Mouse (Mus musculus) megakaryocyte-erythroid progenitor cell, adult 5-6 weeks (primary cell): Measurements from ENCODE around the gene Olfr52. TPM values are rescaled to one million over a fixed set of nuclear protein-coding genes. Genes with fewer than 3 reads are reported as not detected.
"Not testable (repeated sequence)": the region's sequence is repeated elsewhere in the genome, so short reads cannot be mapped to it uniquely, and the experiment has no call there.

Source experiments
- ATAC-seq: replicated peaks from 2 replicates; pipeline ENCODE4 v1.8.0; 2016; ENCODE audit warnings: mild to moderate bottlenecking, inconsistent platforms; ENCODE audit not compliant: severe bottlenecking, poor library complexity, low FRiP score, low TSS enrichment
- total RNA-seq, 2 experiments: library from RNA; stranded (forward) in 1 of 2; stranded (reverse) in 1 of 2; fragments of 200-1000, 215-1000 nt in 1 of 2; fragments of >200 nt in 1 of 2; fragmentation: Nextera tagmentation in 1 of 2; gene quantifications; 2 replicates each; pipeline ENCODE4 v1.2.3; 2014 to 2017

Olfr52 gene
- total RNA-seq (2014; fragmentation: Nextera tagmentation) (not detected in 2 replicates), total RNA-seq (2017) (not detected in 2 replicates)

GRCm38 (mm10) chr2:86185583-86185982, at the start of gene Olfr52:
Olfr52 (minus strand) TSS chr2:86185683.
- ATAC-seq: no peak

- ATAC-seq: no peak
Measured at GRCm38 (mm10) chr2:86231301-86231700, 45.8 kb upstream of the Olfr52 start, which contains the start of gene Olfr1047. Olfr1047 (minus strand) TSS chr2:86231401.

GRCm38 (mm10) chr2:86219214-86219613, 33.7 kb upstream of the Olfr52 start, which contains the start of gene Olfr1046:
Olfr1046 (minus strand) TSS chr2:86219314.
- ATAC-seq: no peak

GRCm38 (mm10) chr2:86202909-86203308, 17.4 kb upstream of the Olfr52 start, which contains the start of gene Olfr1045:
Olfr1045 (minus strand) TSS chr2:86203009.
- no peak for ATAC-seq

GRCm38 (mm10) chr2:86195863-86196262, 10.4 kb upstream of the Olfr52 start:
- no peak for ATAC-seq

- no peak for ATAC-seq
Measured at GRCm38 (mm10) chr2:86179950-86180349, 5.5 kb downstream of the Olfr52 start.

- ATAC-seq: no peak
Measured at GRCm38 (mm10) chr2:86177720-86178119, 7.8 kb downstream of the Olfr52 start, which contains the start of gene Olfr1044. Olfr1044 (minus strand) TSS chr2:86177820.

GRCm38 (mm10) chr2:86175422-86175821, 10.1 kb downstream of the Olfr52 start:
- not testable (repeated sequence) for ATAC-seq

- ATAC-seq: no peak
Measured at GRCm38 (mm10) chr2:86167422-86167821, 18.1 kb downstream of the Olfr52 start, which contains the start of gene Olfr1043. Olfr1043 (minus strand) TSS chr2:86167522.

GRCm38 (mm10) chr2:86161738-86162137, 23.7 kb downstream of the Olfr52 start, which contains the start of gene Olfr1042:
Olfr1042 (minus strand) TSS chr2:86161838.
- ATAC-seq: no peak

- no peak for ATAC-seq
Measured at GRCm38 (mm10) chr2:86146632-86147031, 38.9 kb downstream of the Olfr52 start, which contains the start of gene Olfr1040. Olfr1040 (minus strand) TSS chr2:86146732.

- ATAC-seq: no peak
Measured at GRCm38 (mm10) chr2:86135828-86136227, 49.7 kb downstream of the Olfr52 start, which contains the start of gene Olfr1039. Olfr1039 (minus strand) TSS chr2:86135928.

Other genes starting within 250 kb of the Olfr52 start
- not detected in 2 replicates for gene Olfr1028, start 235.2 kb downstream of the Olfr52 start, total RNA-seq (2014; fragmentation: Nextera tagmentation)
- not detected in 2 replicates for gene Olfr1028, start 235.2 kb downstream of the Olfr52 start, total RNA-seq (2017)
- not detected in 2 replicates for gene Olfr1029, start 211.8 kb downstream of the Olfr52 start, total RNA-seq (2014; fragmentation: Nextera tagmentation)
- gene Olfr1029, start 211.8 kb downstream of the Olfr52 start, total RNA-seq (2017): not detected in 2 replicates
- gene Olfr1030, start 206.4 kb downstream of the Olfr52 start, total RNA-seq (2014; fragmentation: Nextera tagmentation): not detected in 2 replicates
- not detected in 2 replicates for gene Olfr1030, start 206.4 kb downstream of the Olfr52 start, total RNA-seq (2017)
- gene Olfr1031, start 195.4 kb downstream of the Olfr52 start, total RNA-seq (2014; fragmentation: Nextera tagmentation): not detected in 2 replicates
- gene Olfr1031, start 195.4 kb downstream of the Olfr52 start, total RNA-seq (2017): not detected in 2 replicates
- not detected in 2 replicates for gene Olfr1032, start 180.1 kb downstream of the Olfr52 start, total RNA-seq (2014; fragmentation: Nextera tagmentation)
- not detected in 2 replicates for gene Olfr1032, start 180.1 kb downstream of the Olfr52 start, total RNA-seq (2017)
- gene Olfr1033, start 165.1 kb downstream of the Olfr52 start, total RNA-seq (2014; fragmentation: Nextera tagmentation): 0.09 TPM in 1 of 2 replicates, not detected in the other
- not detected in 2 replicates for gene Olfr1033, start 165.1 kb downstream of the Olfr52 start, total RNA-seq (2017)
- not detected in 2 replicates for gene Olfr1034, start 139.8 kb downstream of the Olfr52 start, total RNA-seq (2014; fragmentation: Nextera tagmentation)
- not detected in 2 replicates for gene Olfr1034, start 139.8 kb downstream of the Olfr52 start, total RNA-seq (2017)
- gene Olfr1036, start 111.7 kb downstream of the Olfr52 start, total RNA-seq (2014; fragmentation: Nextera tagmentation): not detected in 2 replicates
- not detected in 2 replicates for gene Olfr1036, start 111.7 kb downstream of the Olfr52 start, total RNA-seq (2017)
- gene Olfr1037, start 98.3 kb downstream of the Olfr52 start, total RNA-seq (2014; fragmentation: Nextera tagmentation): not detected in 2 replicates
- gene Olfr1037, start 98.3 kb downstream of the Olfr52 start, total RNA-seq (2017): not detected in 2 replicates
- not detected in 2 replicates for gene Olfr1039, start 49.8 kb downstream of the Olfr52 start, total RNA-seq (2014; fragmentation: Nextera tagmentation)
- gene Olfr1039, start 49.8 kb downstream of the Olfr52 start, total RNA-seq (2017): not detected in 2 replicates
- not detected in 2 replicates for gene Olfr1040, start 39.0 kb downstream of the Olfr52 start, total RNA-seq (2014; fragmentation: Nextera tagmentation)
- gene Olfr1040, start 39.0 kb downstream of the Olfr52 start, total RNA-seq (2017): not detected in 2 replicates
- gene Olfr1042, start 23.8 kb downstream of the Olfr52 start, total RNA-seq (2014; fragmentation: Nextera tagmentation): not detected in 2 replicates
- gene Olfr1042, start 23.8 kb downstream of the Olfr52 start, total RNA-seq (2017): not detected in 2 replicates
- not detected in 2 replicates for gene Olfr1043, start 18.2 kb downstream of the Olfr52 start, total RNA-seq (2014; fragmentation: Nextera tagmentation)
- gene Olfr1043, start 18.2 kb downstream of the Olfr52 start, total RNA-seq (2017): not detected in 2 replicates
- not detected in 2 replicates for gene Olfr1044, start 7.9 kb downstream of the Olfr52 start, total RNA-seq (2014; fragmentation: Nextera tagmentation)
- not detected in 2 replicates for gene Olfr1044, start 7.9 kb downstream of the Olfr52 start, total RNA-seq (2017)
- not detected in 2 replicates for gene Olfr1045, start 17.3 kb upstream of the Olfr52 start, total RNA-seq (2014; fragmentation: Nextera tagmentation)
- gene Olfr1045, start 17.3 kb upstream of the Olfr52 start, total RNA-seq (2017): not detected in 2 replicates
- gene Olfr1046, start 33.6 kb upstream of the Olfr52 start, total RNA-seq (2014; fragmentation: Nextera tagmentation): not detected in 2 replicates
- gene Olfr1046, start 33.6 kb upstream of the Olfr52 start, total RNA-seq (2017): not detected in 2 replicates
- gene Olfr1047, start 45.7 kb upstream of the Olfr52 start, total RNA-seq (2014; fragmentation: Nextera tagmentation): not detected in 2 replicates
- gene Olfr1047, start 45.7 kb upstream of the Olfr52 start, total RNA-seq (2017): not detected in 2 replicates
- gene Olfr1048, start 54.6 kb upstream of the Olfr52 start, total RNA-seq (2014; fragmentation: Nextera tagmentation): not detected in 2 replicates
- gene Olfr1048, start 54.6 kb upstream of the Olfr52 start, total RNA-seq (2017): not detected in 2 replicates
- not detected in 2 replicates for gene Olfr1049, start 72.6 kb upstream of the Olfr52 start, total RNA-seq (2014; fragmentation: Nextera tagmentation)
- gene Olfr1049, start 72.6 kb upstream of the Olfr52 start, total RNA-seq (2017): not detected in 2 replicates
- not detected in 2 replicates for gene Olfr1051, start 93.4 kb upstream of the Olfr52 start, total RNA-seq (2014; fragmentation: Nextera tagmentation)
- not detected in 2 replicates for gene Olfr1051, start 93.4 kb upstream of the Olfr52 start, total RNA-seq (2017)
- not detected in 2 replicates for gene Olfr1052, start 106.8 kb upstream of the Olfr52 start, total RNA-seq (2014; fragmentation: Nextera tagmentation)
- gene Olfr1052, start 106.8 kb upstream of the Olfr52 start, total RNA-seq (2017): not detected in 2 replicates
- not detected in 2 replicates for gene Olfr1053, start 129.6 kb upstream of the Olfr52 start, total RNA-seq (2014; fragmentation: Nextera tagmentation)
- gene Olfr1053, start 129.6 kb upstream of the Olfr52 start, total RNA-seq (2017): not detected in 2 replicates
- gene Olfr1054, start 149.8 kb upstream of the Olfr52 start, total RNA-seq (2014; fragmentation: Nextera tagmentation): not detected in 2 replicates
- gene Olfr1054, start 149.8 kb upstream of the Olfr52 start, total RNA-seq (2017): not detected in 2 replicates
- not detected in 2 replicates for gene Olfr1055, start 164.6 kb upstream of the Olfr52 start, total RNA-seq (2014; fragmentation: Nextera tagmentation)
- not detected in 2 replicates for gene Olfr1055, start 164.6 kb upstream of the Olfr52 start, total RNA-seq (2017)
- not detected in 2 replicates for gene Olfr1056, start 176.8 kb upstream of the Olfr52 start, total RNA-seq (2014; fragmentation: Nextera tagmentation)
- gene Olfr1056, start 176.8 kb upstream of the Olfr52 start, total RNA-seq (2017): not detected in 2 replicates
- not detected in 2 replicates for gene Olfr1057, start 192.7 kb upstream of the Olfr52 start, total RNA-seq (2014; fragmentation: Nextera tagmentation)
- not detected in 2 replicates for gene Olfr1057, start 192.7 kb upstream of the Olfr52 start, total RNA-seq (2017)
- not detected in 2 replicates for gene Olfr1058, start 202.9 kb upstream of the Olfr52 start, total RNA-seq (2014; fragmentation: Nextera tagmentation)
- gene Olfr1058, start 202.9 kb upstream of the Olfr52 start, total RNA-seq (2017): not detected in 2 replicates
- not detected in 2 replicates for gene Olfr1061, start 228.4 kb upstream of the Olfr52 start, total RNA-seq (2014; fragmentation: Nextera tagmentation)
- not detected in 2 replicates for gene Olfr1061, start 228.4 kb upstream of the Olfr52 start, total RNA-seq (2017)
- not detected in 2 replicates for gene Olfr1062, start 241.1 kb upstream of the Olfr52 start, total RNA-seq (2014; fragmentation: Nextera tagmentation)
- not detected in 2 replicates for gene Olfr1062, start 241.1 kb upstream of the Olfr52 start, total RNA-seq (2017)